Mouse (Mus musculus) myocyte (in vitro differentiated cells): ENCODE measurements around the gene Nat8l. TPM values are rescaled to one million over a fixed set of nuclear protein-coding genes. Genes with fewer than 3 reads are reported as not detected.
"Not testable (repeated sequence)": the region's sequence is repeated elsewhere in the genome, so short reads cannot be mapped to it uniquely, and the experiment has no call there.

ENCODE experiments used
- H3K27me3 ChIP-seq: one replicate; pipeline ENCODE4 v1.6.1; 2011; ENCODE audit not compliant: control insufficient read depth, insufficient read depth, insufficient read length
- H3K36me3 ChIP-seq: one replicate; pipeline ENCODE4 v1.6.1; 2011; ENCODE audit not compliant: control insufficient read depth, insufficient read depth
- H3K4me2 ChIP-seq: one replicate; pipeline ENCODE4 v1.6.1; 2011; ENCODE audit warnings: low read depth, control low read depth
- H3K4me3 ChIP-seq: one replicate; pipeline ENCODE4 v1.5.1; 2011; ENCODE audit warnings: mild to moderate bottlenecking, control low read depth, moderate library complexity
- H3K79me2 ChIP-seq: one replicate; pipeline ENCODE4 v1.6.1; 2011; ENCODE audit not compliant: control insufficient read depth, insufficient read depth
- H3ac ChIP-seq: one replicate; pipeline ENCODE4 v1.6.1; 2011; ENCODE audit not compliant: control insufficient read depth, insufficient read length
- CEBPB ChIP-seq: IDR thresholded peaks from 2 replicates; pipeline ENCODE4 v1.6.1; 2011; ENCODE audit warnings: mild to moderate bottlenecking, moderate library complexity; ENCODE audit not compliant: poor library complexity, insufficient read depth, severe bottlenecking
- E2F4 ChIP-seq: IDR thresholded peaks from one replicate; pipeline ENCODE4 v1.6.1; 2011; ENCODE audit warnings: mild to moderate bottlenecking, control low read depth, moderate library complexity; ENCODE audit not compliant: insufficient read depth
- MAX ChIP-seq: IDR thresholded peaks from one replicate; pipeline ENCODE4 v1.6.1; 2011; ENCODE audit warnings: low read depth, mild to moderate bottlenecking, control low read depth
- MYOD1 ChIP-seq, 3 experiments: IDR thresholded peaks; one replicate each; pipeline ENCODE4 v1.6.1; 2011; ENCODE audit warnings: control low read depth in 2 of 3, low read depth in 2 of 3, mild to moderate bottlenecking in 2 of 3, moderate library complexity in 1 of 3; ENCODE audit not compliant: insufficient read length in 2 of 3, control insufficient read depth in 1 of 3
- MYOG ChIP-seq, 3 experiments: IDR thresholded peaks; one replicate each; pipeline ENCODE4 v1.6.1; 2011; ENCODE audit warnings: control low read depth in 2 of 3, low read depth in 2 of 3, mild to moderate bottlenecking in 2 of 3; ENCODE audit not compliant: insufficient read length in 2 of 3, control insufficient read depth in 1 of 3, insufficient read depth in 1 of 3
- POLR2A ChIP-seq: IDR thresholded peaks from one replicate; pipeline ENCODE4 v1.6.1; 2011; ENCODE audit warnings: low read depth, mild to moderate bottlenecking, control low read depth, moderate library complexity; ENCODE audit not compliant: insufficient read length
- POLR2AphosphoS2 ChIP-seq: IDR thresholded peaks from one replicate; pipeline ENCODE4 v1.6.1; 2011; ENCODE audit warnings: low read depth, control low read depth; ENCODE audit not compliant: insufficient read length
- REST ChIP-seq: IDR thresholded peaks from one replicate; pipeline ENCODE4 v1.6.1; 2011; ENCODE audit warnings: mild to moderate bottlenecking, control low read depth, moderate library complexity; ENCODE audit not compliant: insufficient read depth, insufficient read length
- SRF ChIP-seq: IDR thresholded peaks from one replicate; pipeline ENCODE4 v1.6.1; 2011; ENCODE audit warnings: low read depth; ENCODE audit not compliant: control insufficient read depth, insufficient read length
- TCF12 ChIP-seq: IDR thresholded peaks from one replicate; pipeline ENCODE4 v1.6.1; 2011; ENCODE audit warnings: mild to moderate bottlenecking, control low read depth; ENCODE audit not compliant: poor library complexity, insufficient read depth, severe bottlenecking
- TCF3 ChIP-seq: IDR thresholded peaks from one replicate; pipeline ENCODE4 v1.6.1; 2011; ENCODE audit warnings: low read depth, control low read depth; ENCODE audit not compliant: insufficient read length
- USF1 ChIP-seq: IDR thresholded peaks from one replicate; pipeline ENCODE4 v1.6.1; 2011; ENCODE audit warnings: low read depth, mild to moderate bottlenecking, control low read depth, moderate library complexity
- polyA plus RNA-seq: library from polyadenylated mRNA; unstranded; fragments of >200 nt; fragmentation: generic; extraction: Trizol; gene quantifications from one replicate; pipeline ENCODE4 v1.2.1, GENCODE M21; 2012; ENCODE audit warnings: missing spikeins

Gene Nat8l
- 0.01 TPM for polyA plus RNA-seq

- no peak for TF ChIP-seq POLR2A
- no peak for TF ChIP-seq MYOD1 (IDR thresholded peaks at IDR 0.05; ENCODE audit: control insufficient read depth in 1 of 3, insufficient read length in 2 of 3, low read depth in 2 of 3)
- no peak for TF ChIP-seq E2F4
- no peak for TF ChIP-seq TCF12
- TF ChIP-seq MYOG (IDR thresholded peaks at IDR 0.05; ENCODE audit: control insufficient read depth in 1 of 3, insufficient read depth in 1 of 3, insufficient read length in 2 of 3, low read depth in 2 of 3), result no peak
- no peak for TF ChIP-seq CEBPB
- no peak for TF ChIP-seq POLR2AphosphoS2
- TF ChIP-seq MAX, result no peak
- TF ChIP-seq USF1, result no peak
- no peak for TF ChIP-seq REST
- no peak within 1 kb of the TSS for H3K4me3 ChIP-seq
- H3ac ChIP-seq, result peak within 1 kb of the TSS; percentile 17
- no peaks in the 10 kb centered on the region for H3K79me2 ChIP-seq
- no peak within 1 kb of the TSS for H3K4me2 ChIP-seq
- H3K27me3 ChIP-seq, result peaks cover 60% of the 10 kb centered on the region
- H3K36me3 ChIP-seq, result no peaks in the 10 kb centered on the region
Measured at GRCm38 (mm10) chr5:33995843-33996693, at the start of gene Nat8l. Gene Nat8l (plus strand): TSS chr5:33995984.

DNA sequence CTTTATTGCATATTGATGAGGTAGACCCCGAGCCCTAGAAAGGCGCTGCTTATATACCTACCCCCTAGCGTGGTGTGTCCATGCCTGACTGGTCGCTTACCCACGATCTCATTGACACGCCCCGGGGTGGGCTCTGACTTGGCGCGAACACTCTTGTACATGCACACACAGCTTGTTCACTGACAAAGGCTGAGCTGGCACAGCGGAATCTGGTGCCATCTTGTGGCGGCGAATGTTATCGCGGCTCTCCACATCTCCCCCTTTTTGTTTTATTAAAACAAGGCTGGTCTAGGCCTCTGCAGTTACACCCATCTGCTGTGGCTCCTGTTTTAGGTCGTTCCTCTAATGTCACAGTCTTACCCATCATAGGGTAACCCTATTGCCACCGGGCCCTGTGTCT, 48.7 kb upstream of the Nat8l start:
- H3ac ChIP-seq, H3K4me3 ChIP-seq, H3K4me2 ChIP-seq, H3K27me3 ChIP-seq, H3K79me2 ChIP-seq, H3K36me3 ChIP-seq: not testable (repeated sequence)

DNA sequence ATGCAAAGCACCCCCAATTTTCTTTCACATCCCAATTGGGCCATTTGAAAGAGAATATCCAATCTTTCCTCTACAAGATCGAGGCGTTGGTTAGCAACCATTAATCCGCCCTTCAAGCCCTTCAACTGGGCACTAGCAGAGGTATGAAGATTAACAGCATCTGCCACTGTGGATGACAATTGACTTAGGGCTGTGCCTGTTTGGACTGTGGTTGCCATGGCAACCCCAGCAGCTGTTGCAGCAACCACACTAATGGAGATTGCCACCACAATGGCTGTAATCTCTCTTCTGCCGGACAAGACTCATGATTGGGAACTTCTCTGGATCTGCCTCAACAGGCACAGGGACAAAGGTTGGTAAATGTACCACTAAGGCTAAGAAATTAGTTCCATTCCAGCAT, 47.5 kb upstream of the Nat8l start:
- no peaks in the 10 kb centered on the region for H3K36me3 ChIP-seq
- no peaks in the 10 kb centered on the region for H3K79me2 ChIP-seq
- H3K4me2 ChIP-seq, result no peak overlapping the region
- H3ac ChIP-seq, result no peak overlapping the region
- no peak overlapping the region for H3K4me3 ChIP-seq
- H3K27me3 ChIP-seq, result no peaks in the 10 kb centered on the region
- no peak for TF ChIP-seq USF1
- TF ChIP-seq MYOD1 (IDR thresholded peaks at IDR 0.05; ENCODE audit: control insufficient read depth in 1 of 3, insufficient read length in 2 of 3, low read depth in 2 of 3), result peak in 2 of 3 experiments; percentile 52 to 77
- TF ChIP-seq REST, result no peak
- TF ChIP-seq TCF3, result no peak
- TF ChIP-seq MAX, result no peak
- no peak for TF ChIP-seq CEBPB
- no peak for TF ChIP-seq E2F4
- no peak for TF ChIP-seq SRF
- TF ChIP-seq MYOG (IDR thresholded peaks at IDR 0.05; ENCODE audit: control insufficient read depth in 1 of 3, insufficient read depth in 1 of 3, insufficient read length in 2 of 3, low read depth in 2 of 3), result peak in 1 of 3 experiments; percentile 64

DNA sequence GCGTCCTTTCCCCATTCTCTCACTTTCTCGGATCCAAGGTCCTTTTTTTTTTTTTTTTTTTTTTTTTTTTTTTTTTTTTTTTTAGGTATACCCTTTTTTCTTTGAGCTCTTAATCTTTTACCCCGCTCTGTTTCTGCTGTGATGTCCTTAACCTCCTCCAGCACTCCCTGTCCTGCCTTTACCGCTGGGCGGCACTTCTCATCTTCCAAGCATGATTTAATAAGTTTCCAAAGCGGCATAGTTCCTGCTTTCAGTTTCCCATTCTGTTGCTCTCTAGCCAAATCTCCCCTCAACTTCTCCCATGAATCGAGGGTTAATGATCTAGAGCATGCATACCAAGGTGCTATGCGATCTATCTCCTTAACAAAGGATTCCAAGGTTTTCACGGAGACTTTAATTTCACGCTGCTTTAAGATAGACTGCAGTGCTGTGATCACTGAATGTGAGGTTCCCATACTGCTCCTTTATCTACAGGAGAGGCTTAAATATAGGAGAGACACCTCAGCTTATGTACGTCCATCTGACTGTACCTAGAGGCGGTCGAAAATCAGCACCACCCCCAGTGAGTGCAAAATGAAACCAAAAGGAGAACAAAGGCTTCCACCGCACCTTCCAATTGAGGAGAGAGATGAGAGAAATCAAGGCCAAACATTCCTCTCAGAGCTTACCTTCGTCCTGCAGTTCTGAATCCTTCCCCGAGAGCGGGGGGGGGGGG, 42.2 kb upstream of the Nat8l start:
- H3K36me3 ChIP-seq, result no peaks in the 10 kb centered on the region
- no peak overlapping the region for H3ac ChIP-seq
- H3K27me3 ChIP-seq, result no peaks in the 10 kb centered on the region
- no peak overlapping the region for H3K4me2 ChIP-seq
- no peak overlapping the region for H3K4me3 ChIP-seq
- no peaks in the 10 kb centered on the region for H3K79me2 ChIP-seq
- TF ChIP-seq POLR2AphosphoS2 (no peak), USF1 (no peak), CEBPB (no peak), E2F4 (no peak), TCF3 (no peak), REST (no peak), MYOD1 (IDR thresholded peaks at IDR 0.05; ENCODE audit: control insufficient read depth in 1 of 3, insufficient read length in 2 of 3, low read depth in 2 of 3) (no peak)

GRCm38 (mm10) chr5:33954354-33954753, 41.4 kb upstream of the Nat8l start:
- no peak overlapping the region for H3ac ChIP-seq
- no peak overlapping the region for H3K4me2 ChIP-seq
- H3K4me3 ChIP-seq, result no peak overlapping the region
- H3K27me3 ChIP-seq, result no peaks in the 10 kb centered on the region
- TF ChIP-seq MYOD1 (IDR thresholded peaks at IDR 0.05; ENCODE audit: control insufficient read depth in 1 of 3, insufficient read length in 2 of 3, low read depth in 2 of 3), result no peak
- H3K36me3 ChIP-seq, result no peaks in the 10 kb centered on the region
- no peaks in the 10 kb centered on the region for H3K79me2 ChIP-seq
